Mouse (Mus musculus): ENCODE data around the gene B3galt4. TPM values are rescaled to one million over a fixed set of nuclear protein-coding genes. Genes with fewer than 3 reads are reported as not detected.

B3galt4 gene
- polyA plus RNA-seq, 1 experiment from 2014 or later: 8.3 TPM

GRCm38 (mm10) chr17:33936993-33937392 lies 14.3 kb downstream of the B3galt4 start:
- Histone ChIP-seq H3K4me1 (peaks cover 25% of the 10 kb centered on the region), H3K4me3 (no peak overlapping the region), H3K9me3 (no peaks in the 10 kb centered on the region), H3K27ac (no peak overlapping the region), H3K9ac (no peak overlapping the region), H3K27me3 (no peaks in the 10 kb centered on the region), H3K36me3 (peaks cover 57% of the 10 kb centered on the region), H3K4me2 (no peak overlapping the region)
- ATAC-seq (ENCODE audit: insufficient number of reproducible peaks, low FRiP score, low TSS enrichment, low read depth): no peak
- 87% methylated on average over 15 of the region's 15 CpGs for WGBS

DNA sequence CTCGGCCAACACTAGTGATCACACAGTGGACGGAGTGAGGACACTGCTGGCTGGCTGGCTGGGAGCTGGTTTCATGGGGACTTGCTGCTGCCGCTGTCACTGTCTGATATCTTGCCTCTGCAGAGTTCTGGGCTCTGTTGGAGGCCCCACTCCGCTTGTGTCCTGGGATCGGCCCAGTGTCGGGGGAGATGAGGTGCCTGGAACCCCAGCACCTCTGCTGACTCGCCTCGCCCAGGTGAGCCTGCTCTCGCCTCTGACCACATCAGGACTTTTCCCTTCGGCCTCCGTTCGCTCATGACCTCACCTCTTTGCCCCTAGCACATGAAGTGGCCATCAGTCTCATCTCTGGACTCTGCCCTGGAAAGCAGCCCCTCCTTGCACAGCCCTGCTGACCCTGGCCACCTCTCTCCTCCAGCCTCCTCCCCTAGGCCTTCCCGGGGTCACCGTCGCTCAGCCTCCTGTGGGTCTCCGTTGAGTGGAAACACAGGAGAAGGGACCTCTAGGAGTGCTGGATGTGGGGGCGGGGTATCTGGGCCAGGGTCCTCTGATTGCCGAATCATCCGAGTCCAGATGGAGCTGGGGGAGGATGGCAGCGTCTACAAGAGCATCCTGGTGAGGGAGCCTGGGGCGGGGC lies 15.7 kb downstream of the B3galt4 start:
- Histone ChIP-seq H3K9me3 (no peaks in the 10 kb centered on the region), H3K4me1 (peaks cover 27% of the 10 kb centered on the region), H3K9ac (no peak overlapping the region), H3K4me3 (no peak overlapping the region), H3K36me3 (peaks cover 59% of the 10 kb centered on the region), H3K27me3 (no peaks in the 10 kb centered on the region), H3K27ac (no peak overlapping the region), H3K4me2 (no peak overlapping the region)
- WGBS: 89% methylated on average over 21 of the region's 21 CpGs
- ATAC-seq (ENCODE audit: insufficient number of reproducible peaks, low FRiP score, low TSS enrichment, low read depth): no peak

GRCm38 (mm10) chr17:33932970-33933369 lies 18.3 kb downstream of the B3galt4 start:
- H3K9ac ChIP-seq: no peak overlapping the region
- peaks cover 30% of the 10 kb centered on the region for H3K4me1 ChIP-seq
- H3K27me3 ChIP-seq: no peaks in the 10 kb centered on the region
- H3K4me3 ChIP-seq: no peak overlapping the region
- H3K4me2 ChIP-seq: no peak overlapping the region
- WGBS: 93% methylated on average over 15 of the region's 15 CpGs
- no peaks in the 10 kb centered on the region for H3K9me3 ChIP-seq
- no peak for ATAC-seq (ENCODE audit: insufficient number of reproducible peaks, low FRiP score, low TSS enrichment, low read depth)
- no peak overlapping the region for H3K27ac ChIP-seq
- peaks cover 52% of the 10 kb centered on the region for H3K36me3 ChIP-seq

DNA sequence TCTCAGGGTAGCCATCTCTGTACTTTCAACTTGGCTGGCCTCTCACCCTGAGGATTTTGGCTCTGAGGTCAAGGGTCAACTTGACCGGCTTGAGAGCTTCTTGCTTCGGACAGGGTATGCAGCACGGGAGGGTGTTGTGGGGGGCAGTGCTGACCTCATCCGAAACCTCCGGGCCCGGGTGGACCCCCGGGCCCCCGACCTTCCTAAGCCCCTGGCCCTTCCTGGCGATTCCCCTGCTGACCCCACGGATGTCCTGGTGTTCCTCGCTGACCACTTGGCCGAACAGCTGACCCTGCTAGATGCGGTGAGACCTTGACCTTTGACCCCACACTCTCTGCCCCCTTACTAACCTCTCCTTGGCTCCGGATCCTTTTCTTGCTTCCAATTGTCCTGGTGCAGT lies 18.8 kb downstream of the B3galt4 start:
- no peak overlapping the region for H3K27ac ChIP-seq
- WGBS: 89% methylated on average over 14 of the region's 14 CpGs
- no peaks in the 10 kb centered on the region for H3K9me3 ChIP-seq
- no peak overlapping the region for H3K9ac ChIP-seq
- H3K27me3 ChIP-seq: no peaks in the 10 kb centered on the region
- H3K4me2 ChIP-seq: no peak overlapping the region
- no peak for ATAC-seq (ENCODE audit: insufficient number of reproducible peaks, low FRiP score, low TSS enrichment, low read depth)
- H3K4me3 ChIP-seq: no peak overlapping the region
- H3K4me1 ChIP-seq: peaks cover 32% of the 10 kb centered on the region
- peaks cover 53% of the 10 kb centered on the region for H3K36me3 ChIP-seq

DNA sequence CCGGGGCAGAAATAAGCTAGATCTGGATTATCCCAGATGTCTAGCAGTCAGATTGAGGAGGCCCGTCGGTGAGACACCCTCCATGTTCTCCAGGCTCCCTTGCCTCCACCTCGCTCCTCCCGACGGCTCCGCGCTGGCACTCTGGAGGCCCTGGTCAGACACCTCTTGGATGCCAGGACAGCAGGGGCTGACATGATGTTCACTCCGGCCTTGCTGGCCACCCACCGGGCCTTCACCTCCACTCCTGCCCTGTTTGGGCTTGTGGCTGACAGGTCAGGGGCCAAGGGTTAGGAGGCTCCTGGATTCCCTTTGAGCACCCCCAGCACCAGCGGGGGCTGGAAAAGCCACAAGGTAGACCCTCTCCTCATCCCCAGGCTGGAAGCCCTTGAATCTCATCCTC lies 19.3 kb downstream of the B3galt4 start:
- H3K27me3 ChIP-seq: no peaks in the 10 kb centered on the region
- ATAC-seq (ENCODE audit: insufficient number of reproducible peaks, low FRiP score, low TSS enrichment, low read depth): no peak
- H3K4me2 ChIP-seq: no peak overlapping the region
- H3K36me3 ChIP-seq: peaks cover 52% of the 10 kb centered on the region
- no peak overlapping the region for H3K9ac ChIP-seq
- H3K4me3 ChIP-seq: no peak overlapping the region
- H3K9me3 ChIP-seq: no peaks in the 10 kb centered on the region
- no peak overlapping the region for H3K27ac ChIP-seq
- H3K4me1 ChIP-seq: peaks cover 32% of the 10 kb centered on the region
- 92% methylated on average over 11 of the region's 11 CpGs for WGBS

DNA sequence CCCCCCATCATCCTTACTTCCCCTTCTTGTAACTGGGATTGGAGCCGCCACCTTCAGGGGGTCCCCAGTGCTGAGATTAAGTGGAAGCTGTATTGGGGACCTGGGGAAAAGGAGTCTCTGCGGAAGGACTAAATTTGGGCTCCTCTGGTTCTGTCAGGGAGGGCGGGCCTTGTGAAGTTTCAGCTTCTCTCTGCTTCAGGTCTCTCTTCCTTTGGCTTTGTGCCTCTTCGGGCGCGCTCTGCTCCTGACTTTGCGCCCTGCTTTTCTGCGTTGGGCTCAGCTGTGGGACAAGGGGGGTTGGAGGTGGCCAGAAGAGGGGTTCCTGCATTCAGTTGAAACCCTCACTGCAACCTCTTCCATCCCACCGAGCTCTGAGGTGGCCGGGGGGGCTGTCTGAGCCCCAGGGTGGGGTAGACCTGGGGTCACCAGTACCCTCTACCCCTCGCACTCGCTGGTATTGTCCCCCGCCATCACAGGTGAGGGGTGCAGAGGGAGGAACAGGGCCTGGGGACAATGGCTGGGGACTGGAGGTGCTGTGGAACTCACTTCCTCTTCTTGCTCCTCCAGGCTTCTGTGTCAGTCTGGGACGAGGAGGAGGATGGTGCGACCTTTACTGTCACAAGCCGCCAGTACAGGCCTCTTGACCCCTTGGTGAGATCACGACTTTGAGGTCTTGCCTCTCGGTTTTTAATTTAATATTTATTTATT lies 20.0 kb downstream of the B3galt4 start:
- Histone ChIP-seq H3K9me3 (no peaks in the 10 kb centered on the region), H3K4me2 (peak overlapping the region; percentile 97), H3K36me3 (peaks cover 48% of the 10 kb centered on the region), H3K4me3 (peak overlapping the region; percentile 87), H3K4me1 (peaks cover 32% of the 10 kb centered on the region), H3K27ac (peak overlapping the region; percentile 97), H3K27me3 (no peaks in the 10 kb centered on the region), H3K9ac (peak overlapping the region; percentile 76)
- 32% methylated on average over 18 of the region's 18 CpGs for WGBS
- no peak for ATAC-seq (ENCODE audit: insufficient number of reproducible peaks, low FRiP score, low TSS enrichment, low read depth)

- ATAC-seq (ENCODE audit: insufficient number of reproducible peaks, low FRiP score, low TSS enrichment, low read depth): no peak
- peaks cover 48% of the 10 kb centered on the region for H3K36me3 ChIP-seq
- H3K9ac ChIP-seq: peak overlapping the region; percentile 76
- no peaks in the 10 kb centered on the region for H3K27me3 ChIP-seq
- peak overlapping the region; percentile 97 for H3K27ac ChIP-seq
- H3K4me3 ChIP-seq: peak overlapping the region; percentile 87
- under 1% methylated on average over 45 of the region's 45 CpGs for WGBS
- no peaks in the 10 kb centered on the region for H3K9me3 ChIP-seq
- peaks cover 32% of the 10 kb centered on the region for H3K4me1 ChIP-seq
- peak overlapping the region; percentile 97 for H3K4me2 ChIP-seq
Measured at GRCm38 (mm10) chr17:33930280-33931158, 20.8 kb downstream of the B3galt4 start.

DNA sequence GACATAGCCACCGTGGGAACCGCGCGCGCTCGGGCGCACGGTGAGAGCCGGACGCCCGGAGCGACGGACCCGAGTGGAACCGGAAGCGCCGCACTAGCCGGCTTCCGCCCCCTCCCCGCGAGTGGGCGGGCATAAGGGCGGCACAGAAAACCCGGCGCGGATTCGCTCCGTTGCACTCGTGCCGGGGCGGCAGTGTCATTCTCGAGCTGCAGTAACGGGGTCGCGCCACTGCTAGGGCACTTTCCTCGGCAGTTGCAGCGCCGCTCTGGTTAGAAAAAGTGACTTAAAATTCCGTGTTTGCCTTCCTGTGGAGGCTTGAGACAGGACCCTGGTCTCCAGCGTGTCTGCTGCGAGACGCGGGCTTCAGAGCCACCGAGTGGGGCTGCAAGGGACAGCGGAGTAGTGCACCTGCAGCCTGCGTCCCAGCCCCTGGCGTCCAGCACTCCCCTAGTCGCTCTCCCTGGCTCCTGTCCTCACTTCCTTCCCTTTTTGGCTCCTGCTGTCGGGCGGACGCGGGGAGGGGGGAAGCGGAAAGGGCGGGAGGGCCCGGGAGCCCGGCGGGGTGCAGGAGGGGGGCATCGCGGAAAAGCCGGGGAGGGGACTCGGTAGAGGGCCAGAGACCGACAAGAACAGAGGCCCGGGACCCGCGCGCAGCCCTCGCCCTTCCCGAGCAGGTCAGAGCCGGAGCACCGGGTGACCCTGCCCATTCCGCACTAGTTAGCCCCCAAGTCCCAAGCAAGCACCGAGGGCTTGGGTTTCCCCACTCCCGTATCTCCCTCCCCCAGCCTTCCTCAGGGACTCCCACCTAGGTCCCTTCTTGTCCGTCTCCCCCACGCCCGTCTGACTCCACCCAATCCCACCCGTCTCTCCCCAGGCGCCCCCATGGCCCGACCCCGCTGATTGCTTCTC lies 21.7 kb downstream of the B3galt4 start, which contains the start of gene Rgl2:
Rgl2 (plus strand) TSS at position 173 of the 909 bp plus-strand sequence.
- peak within 1 kb of the TSS; percentile 76 for H3K9ac ChIP-seq
- H3K27me3 ChIP-seq: no peaks in the 10 kb centered on the region
- H3K4me2 ChIP-seq: peak within 1 kb of the TSS; percentile 97
- under 1% methylated on average over 74 of the region's 80 CpGs for WGBS
- peak within 1 kb of the TSS; percentile 97 for H3K27ac ChIP-seq
- no peaks in the 10 kb centered on the region for H3K9me3 ChIP-seq
- H3K4me3 ChIP-seq: peak within 1 kb of the TSS; percentile 87
- H3K36me3 ChIP-seq: peaks cover 44% of the 10 kb centered on the region
- ATAC-seq (ENCODE audit: insufficient number of reproducible peaks, low FRiP score, low TSS enrichment, low read depth): peak; percentile 64
- H3K4me1 ChIP-seq: peaks cover 34% of the 10 kb centered on the region

DNA sequence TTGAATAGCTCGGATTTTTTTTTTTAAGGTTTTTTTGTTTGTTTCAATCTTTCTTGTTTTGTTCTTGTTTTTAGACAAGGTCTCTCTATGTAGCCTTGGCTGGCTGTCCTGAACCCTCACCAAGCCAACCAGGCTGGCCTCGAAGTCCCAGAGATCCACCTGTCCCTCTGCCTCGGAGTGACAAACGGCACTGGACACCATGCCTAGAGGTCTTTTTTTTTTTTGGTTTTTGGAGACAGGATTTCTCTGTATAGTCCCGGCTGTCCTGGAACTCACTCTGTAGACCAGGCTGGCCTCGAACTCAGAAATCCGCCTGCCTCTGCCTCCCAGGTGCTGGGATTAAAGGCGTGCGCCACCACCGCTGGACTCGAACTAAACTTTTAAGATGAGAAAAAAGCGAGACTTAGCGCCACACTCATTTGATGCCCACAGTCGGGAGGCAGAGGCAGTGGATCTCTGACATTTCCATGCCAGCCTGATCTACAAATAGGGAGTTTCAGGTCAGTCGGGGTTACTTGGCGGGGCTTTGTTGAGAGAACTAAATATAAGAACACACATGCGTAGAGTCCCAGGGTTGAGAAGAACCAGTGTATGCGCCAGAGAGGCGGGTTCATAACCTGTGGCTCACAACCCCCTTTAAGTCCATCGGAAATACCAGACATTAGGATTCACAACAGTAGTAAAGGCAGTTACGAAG lies 22.9 kb downstream of the B3galt4 start:
- Histone ChIP-seq H3K4me3 (peak overlapping the region; percentile 87), H3K4me1 (peaks cover 34% of the 10 kb centered on the region), H3K4me2 (peak overlapping the region; percentile 97), H3K9ac (peak overlapping the region; percentile 63), H3K27me3 (no peaks in the 10 kb centered on the region), H3K9me3 (no peaks in the 10 kb centered on the region), H3K27ac (peak overlapping the region; percentile 97; the same call in 1 of the 2 replicates), H3K36me3 (peaks cover 38% of the 10 kb centered on the region)
- no peak for ATAC-seq (ENCODE audit: insufficient number of reproducible peaks, low FRiP score, low TSS enrichment, low read depth)
- WGBS: 61% methylated on average over 21 of the region's 21 CpGs

DNA sequence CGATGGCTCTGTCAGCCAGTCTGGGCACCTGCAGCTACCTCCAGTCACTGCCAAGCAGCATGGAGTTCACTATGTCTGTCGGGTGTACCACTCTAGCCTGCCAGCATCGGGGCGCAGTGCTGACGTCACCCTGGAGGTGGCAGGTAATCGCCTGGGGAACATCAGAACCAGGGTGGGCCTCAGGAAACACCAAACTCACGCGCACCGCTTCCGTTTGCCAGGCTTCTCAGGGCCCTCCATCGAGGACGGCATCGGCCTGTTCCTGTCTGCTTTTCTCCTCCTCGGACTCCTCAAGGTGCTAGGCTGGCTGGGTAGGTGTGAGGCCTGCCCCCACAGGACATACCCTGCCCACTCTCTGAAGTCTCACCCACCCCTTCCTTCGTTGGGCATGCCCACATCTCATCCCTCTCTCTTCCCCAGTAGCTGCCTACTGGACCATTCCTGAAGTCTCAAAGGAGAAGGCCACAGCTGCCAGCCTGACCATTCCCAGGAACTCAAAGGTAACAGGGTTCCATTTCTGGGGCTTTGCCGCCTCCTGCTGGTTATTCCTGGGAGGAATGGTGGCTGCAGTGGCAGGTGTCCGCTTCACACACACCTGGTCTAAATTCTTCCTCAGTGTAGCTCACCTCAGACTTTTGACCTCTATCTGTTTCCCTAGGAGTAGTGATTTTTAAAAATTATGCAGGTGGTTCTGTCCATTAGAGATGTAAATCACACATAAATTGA lies 24.9 kb downstream of the B3galt4 start:
- 76% methylated on average over 17 of the region's 17 CpGs for WGBS
- no peak for ATAC-seq (ENCODE audit: insufficient number of reproducible peaks, low FRiP score, low TSS enrichment, low read depth)
- no peak overlapping the region for H3K27ac ChIP-seq
- H3K4me2 ChIP-seq: no peak overlapping the region
- H3K9me3 ChIP-seq: no peaks in the 10 kb centered on the region
- H3K4me1 ChIP-seq: peaks cover 28% of the 10 kb centered on the region
- H3K4me3 ChIP-seq: no peak overlapping the region
- no peaks in the 10 kb centered on the region for H3K27me3 ChIP-seq
- peaks cover 22% of the 10 kb centered on the region for H3K36me3 ChIP-seq
- no peak overlapping the region for H3K9ac ChIP-seq
